In genomic region chr15:98528066-98528563, GRCm38 (mm10) we compare ENCODE assay signal across 25 mouse cellular contexts. TPM values are rescaled to one million over a fixed set of nuclear protein-coding genes. Genes with fewer than 3 reads are reported as not detected.
"Had no signal": no experiment of that assay in that cellular context is flagged by ENCODE, and none has a peak within 500 bp of the region (broad histone marks: within the 10 kb centered on the region; RNA-seq: fewer than 3 reads in every experiment).

No protein-coding gene starts in this region.

- H3K4me2 ChIP-seq: kidney, embryonic 15.5 days; limb, embryonic 12.5 days; limb, embryonic 15.5 days; liver, embryonic 11.5 days; lung, embryonic 14.5 days; midbrain, embryonic 12.5 days had no signal

- DNase-seq: kidney, adult 8-10 months; kidney, postnatal 10 days; kidney, postnatal 36 days; left cerebral cortex, postnatal 4 days; liver, postnatal 0 days; lung, embryonic 14.5 days; right cerebral cortex, adult 18-20 months; right cerebral cortex, postnatal 25 days; thymus, postnatal 36 days had no signal

- H3K27me3 ChIP-seq: kidney, embryonic 15.5 days; limb, embryonic 12.5 days; limb, embryonic 15.5 days; midbrain, embryonic 12.5 days had no signal

- H3K4me3 ChIP-seq: kidney, embryonic 15.5 days; limb, embryonic 12.5 days; limb, embryonic 15.5 days; midbrain, embryonic 12.5 days had no signal

RNA-seq across cellular contexts. Expression of gene Olfr279, which starts 35.9 kb away (rescaled TPM):
- polyA plus RNA-seq: kidney, embryonic 15.5 days; limb, embryonic 12.5 days; limb, embryonic 15.5 days; liver, embryonic 11.5 days; liver, embryonic 14.5 days; liver, postnatal 0 days; lung, embryonic 14.5 days; lung, postnatal 0 days; macrophage; midbrain, embryonic 12.5 days; midbrain, embryonic 16.5 days; neural tube, embryonic 11.5 days; neural tube, embryonic 14.5 days; small intestine, adult 2 months; spleen, adult 2 months; stomach, embryonic 16.5 days; thymus, postnatal 0 days; urinary bladder, adult 2 months had no signal

RNA-seq across cellular contexts. Expression of gene 4930415O20Rik, which starts 42.7 kb away (rescaled TPM):
- polyA plus RNA-seq: kidney, embryonic 15.5 days; limb, embryonic 15.5 days; liver, embryonic 14.5 days; liver, postnatal 0 days; lung, embryonic 14.5 days; macrophage; midbrain, embryonic 12.5 days; midbrain, embryonic 16.5 days; neural tube, embryonic 11.5 days; spleen, adult 2 months; thymus, postnatal 0 days; urinary bladder, adult 2 months had no signal

RNA-seq across cellular contexts. Expression of gene Lalba, which starts 45.6 kb away (rescaled TPM):
- polyA plus RNA-seq: kidney, embryonic 15.5 days; liver, embryonic 11.5 days; liver, embryonic 14.5 days; liver, postnatal 0 days; macrophage; midbrain, embryonic 12.5 days; midbrain, embryonic 16.5 days; neural tube, embryonic 11.5 days; neural tube, embryonic 14.5 days; small intestine, adult 2 months; spleen, adult 2 months; urinary bladder, adult 2 months had no signal
